Mouse (Mus musculus) CH12.LX (cell line): ENCODE measurements around the gene Cldn10. TPM values are rescaled to one million over a fixed set of nuclear protein-coding genes. Genes with fewer than 3 reads are reported as not detected.
"Not testable (repeated sequence)": the region's sequence is repeated elsewhere in the genome, so short reads cannot be mapped to it uniquely, and the experiment has no call there.

Source experiments
- DNase-seq: peaks from one replicate; pipeline ENCODE4 v3.0.0-alpha.2; 2013; ENCODE audit errors: extremely low read depth
- H3K27ac ChIP-seq: 2 replicates; pipeline ENCODE4 v1.5.1; 2012; ENCODE audit warnings: low read depth, mild to moderate bottlenecking, control low read depth, moderate library complexity; ENCODE audit not compliant: insufficient read depth
- H3K27me3 ChIP-seq: replicated peaks from 2 replicates; pipeline ENCODE3; 2012; ENCODE audit warnings: inconsistent platforms
- H3K36me3 ChIP-seq, 2 experiments: replicated peaks in 1 of 2; 2 replicates each; pipeline versions ENCODE3 to v1.6.1; 2012; ENCODE audit warnings: inconsistent platforms in 1 of 2, low read length in 1 of 2, mild to moderate bottlenecking in 1 of 2, mixed read lengths in 1 of 2, moderate library complexity in 1 of 2; ENCODE audit not compliant: control insufficient read depth in 1 of 2, insufficient read depth in 1 of 2
- H3K4me1 ChIP-seq, 2 experiments: 2 replicates each; pipeline ENCODE4 v1.6.1; 2012; ENCODE audit warnings: inconsistent platforms in 1 of 2, moderate library complexity in 1 of 2; ENCODE audit not compliant: insufficient read depth in 2 of 2, control insufficient read depth in 1 of 2
- H3K4me2 ChIP-seq: 2 replicates; pipeline ENCODE4 v1.6.1; 2012; ENCODE audit warnings: low read depth, mild to moderate bottlenecking, control low read depth; ENCODE audit not compliant: poor library complexity, insufficient read depth, severe bottlenecking
- H3K4me3 ChIP-seq, 3 experiments: fragments of 150-350 bp in 1 of 3; sonication (generic) in 1 of 3; replicated peaks in 1 of 3; 2 replicates each; pipeline versions ENCODE3 to v1.5.1; 2011 to 2012; ENCODE audit warnings: low read depth in 2 of 3, low read length in 2 of 3, mild to moderate bottlenecking in 2 of 3, moderate library complexity in 2 of 3, control low read depth in 1 of 3, improper control_type of control experiment in 1 of 3, inconsistent platforms in 1 of 3, mixed read lengths in 1 of 3; ENCODE audit not compliant: poor library complexity in 1 of 3
- H3K79me2 ChIP-seq: replicated peaks from 2 replicates; pipeline ENCODE4 v1.6.1; 2012; ENCODE audit warnings: mild to moderate bottlenecking, moderate library complexity; ENCODE audit not compliant: control insufficient read depth, poor library complexity, insufficient read depth, severe bottlenecking; ENCODE audit errors: extremely low read depth
- H3K9ac ChIP-seq: 2 replicates; pipeline ENCODE4 v1.6.1; 2012; ENCODE audit warnings: low read depth, mild to moderate bottlenecking, control low read depth, moderate library complexity; ENCODE audit not compliant: insufficient read depth
- H3K9me3 ChIP-seq: replicated peaks from 2 replicates; pipeline ENCODE3; 2012; ENCODE audit warnings: low read length, inconsistent platforms, mixed read lengths
- BHLHE40 ChIP-seq: IDR thresholded peaks from 2 replicates; pipeline ENCODE4 v1.6.1; 2011; ENCODE audit warnings: mild to moderate bottlenecking, low read depth, low read length, improper control_type of control experiment
- CHD2 ChIP-seq: IDR thresholded peaks from 2 replicates; pipeline ENCODE4 v1.6.1; 2011; ENCODE audit warnings: low read length, improper control_type of control experiment
- ELF1 ChIP-seq: IDR thresholded peaks from 2 replicates; pipeline ENCODE4 v1.6.1; 2014; ENCODE audit warnings: low read depth, mild to moderate bottlenecking, inconsistent platforms, low read length, improper control_type of control experiment
- EP300 ChIP-seq: IDR thresholded peaks from 2 replicates; pipeline ENCODE4 v1.6.1; 2011; ENCODE audit warnings: low read length, improper control_type of control experiment
- KAT2A ChIP-seq: IDR thresholded peaks from 2 replicates; pipeline ENCODE4 v1.6.1; 2012; ENCODE audit warnings: low read length, improper control_type of control experiment, inconsistent platforms; ENCODE audit not compliant: insufficient replicate concordance
- MAFK ChIP-seq: IDR thresholded peaks from 2 replicates; pipeline ENCODE4 v1.6.1; 2011; ENCODE audit warnings: low read length, improper control_type of control experiment; ENCODE audit not compliant: insufficient replicate concordance
- MAX ChIP-seq: IDR thresholded peaks from 2 replicates; pipeline ENCODE4 v1.6.1; 2011; ENCODE audit warnings: low read length, improper control_type of control experiment
- MAZ ChIP-seq: IDR thresholded peaks from 2 replicates; pipeline ENCODE4 v1.6.1; 2012; ENCODE audit warnings: low read depth, mild to moderate bottlenecking, inconsistent platforms, low read length, improper control_type of control experiment, moderate library complexity
- MXI1 ChIP-seq: IDR thresholded peaks from 2 replicates; pipeline ENCODE4 v1.6.1; 2011; ENCODE audit warnings: mild to moderate bottlenecking, low read depth, low read length, improper control_type of control experiment
- POLR2AphosphoS2 ChIP-seq: IDR thresholded peaks from 2 replicates; pipeline ENCODE4 v1.6.1; 2011; ENCODE audit warnings: low read depth, low read length, improper control_type of control experiment
- RAD21 ChIP-seq: IDR thresholded peaks from 2 replicates; pipeline ENCODE4 v1.6.1; 2011; ENCODE audit warnings: low read depth, mild to moderate bottlenecking, low read length, improper control_type of control experiment, moderate library complexity
- RCOR1 ChIP-seq: conservative IDR thresholded peaks from 2 replicates; pipeline ENCODE4 v1.6.1; 2012; ENCODE audit warnings: low read depth, mild to moderate bottlenecking, inconsistent platforms, low read length, improper control_type of control experiment
- UBTF ChIP-seq: IDR thresholded peaks from 2 replicates; pipeline ENCODE4 v1.6.1; 2012; ENCODE audit warnings: low read depth, mild to moderate bottlenecking, inconsistent platforms, low read length, improper control_type of control experiment, moderate library complexity
- dilution Hi-C: fragments of 300-500 bp; cut with MboI; formaldehyde crosslinking; loops from 2 replicates; pipeline ENCODE4 v1.14.3; 2020; ENCODE audit warnings: low sequenced_read_pairs; ENCODE audit not compliant: extremely low pct_unique_long_range_greater_than_20kb, extremely low pct_ligation_motif_present
- in situ Hi-C: fragments of 300-500 bp; cut with MboI; formaldehyde crosslinking; loops from 3 replicates; pipeline ENCODE4 v1.14.3; 2019; ENCODE audit warnings: low sequenced_read_pairs, low pct_ligation_motif_present, low pct_unique_long_range_greater_than_20kb, mixed read lengths
- polyA plus RNA-seq: library from polyadenylated mRNA; unstranded; fragments of >175 nt; gene quantifications from 2 replicates; pipeline ENCODE4 v1.2.1, GENCODE M21; 2012; ENCODE audit warnings: low read depth; ENCODE audit not compliant: insufficient read length
- total RNA-seq, 2 experiments: library from RNA; depleted of rRNA; stranded (reverse); fragments of 300-350 nt in 1 of 2; fragments of >200 nt in 1 of 2; gene quantifications; 2 replicates each; pipeline ENCODE4 v1.2.3; 2012 to 2014

Cldn10 gene
- total and polyA plus RNA-seq, 3 experiments: not detected

DNA sequence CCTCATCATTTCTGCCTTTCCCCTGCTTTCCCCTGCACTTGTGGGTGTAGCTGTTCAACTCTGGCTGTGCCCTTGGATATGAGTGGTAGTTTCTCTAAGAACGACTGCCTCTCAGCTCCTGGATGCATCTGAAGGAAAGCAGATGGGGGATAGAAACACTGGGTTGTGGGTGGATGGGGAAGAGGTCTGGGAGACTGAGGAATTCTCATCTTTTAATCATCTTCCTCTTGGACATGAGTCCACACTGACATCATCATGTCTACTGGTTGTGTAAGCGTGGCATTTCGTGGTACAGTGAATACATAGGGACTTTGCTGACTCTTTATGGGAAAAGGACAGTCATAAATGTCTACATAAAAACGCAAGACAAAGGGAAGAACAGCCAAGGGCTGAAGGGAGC lies 31.7 kb upstream of the Cldn10 start:
- H3K4me3 ChIP-seq: no peak overlapping the region
- no peak overlapping the region for H3K4me2 ChIP-seq
- H3K4me1 ChIP-seq: peaks cover 0 to 6% of the 10 kb centered on the region in 2 experiments; a peak in 1 of 4 replicates
- dilution Hi-C loops (no loop called here), in situ Hi-C loops (no loop called here)
- H3K36me3 ChIP-seq: no peaks in the 10 kb centered on the region
- TF ChIP-seq MAFK (no peak), CHD2 (no peak), POLR2AphosphoS2 (no peak), MXI1 (no peak), ELF1 (no peak), RAD21 (no peak), RCOR1 (no peak)
- H3K27ac ChIP-seq: no peak overlapping the region
- no peaks in the 10 kb centered on the region for H3K27me3 ChIP-seq
- no peak overlapping the region for H3K9ac ChIP-seq
- no peaks in the 10 kb centered on the region for H3K9me3 ChIP-seq
- DNase-seq: no peak
- H3K79me2 ChIP-seq: no peaks in the 10 kb centered on the region

DNA sequence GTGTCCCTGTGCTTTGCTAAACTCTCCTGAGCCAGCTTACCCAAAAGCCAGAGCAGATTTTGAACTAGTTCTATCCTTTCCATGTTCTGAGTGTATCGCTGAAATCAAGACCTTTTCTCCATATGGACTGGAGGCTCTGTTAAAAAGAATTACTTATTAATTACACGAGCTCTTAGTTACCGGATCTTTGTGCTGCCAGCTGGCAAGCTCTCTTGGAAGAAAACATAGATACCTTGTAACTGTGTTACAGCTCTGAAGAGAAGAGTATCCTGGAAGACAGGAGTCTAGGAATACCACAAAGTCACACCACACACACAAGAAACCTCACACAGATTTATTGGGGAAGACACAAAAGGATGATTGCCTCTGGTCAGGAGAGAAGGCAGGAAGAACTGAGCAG lies 31.1 kb upstream of the Cldn10 start:
- dilution Hi-C loops: no loop called here
- H3K79me2 ChIP-seq: no peaks in the 10 kb centered on the region
- no peak overlapping the region for H3K9ac ChIP-seq
- in situ Hi-C loops: no loop called here
- no peak overlapping the region for H3K27ac ChIP-seq
- no peaks in the 10 kb centered on the region for H3K9me3 ChIP-seq
- DNase-seq: no peak
- no peaks in the 10 kb centered on the region for H3K36me3 ChIP-seq
- H3K27me3 ChIP-seq: no peaks in the 10 kb centered on the region
- TF ChIP-seq BHLHE40 (no peak), CHD2 (no peak), EP300 (no peak), MAX (no peak), RCOR1 (no peak), UBTF (no peak), MAZ (no peak), KAT2A (no peak)
- H3K4me1 ChIP-seq: peaks cover 0 to 4% of the 10 kb centered on the region in 2 experiments; a peak in 1 of 4 replicates
- no peak overlapping the region for H3K4me3 ChIP-seq
- H3K4me2 ChIP-seq: no peak overlapping the region

DNA sequence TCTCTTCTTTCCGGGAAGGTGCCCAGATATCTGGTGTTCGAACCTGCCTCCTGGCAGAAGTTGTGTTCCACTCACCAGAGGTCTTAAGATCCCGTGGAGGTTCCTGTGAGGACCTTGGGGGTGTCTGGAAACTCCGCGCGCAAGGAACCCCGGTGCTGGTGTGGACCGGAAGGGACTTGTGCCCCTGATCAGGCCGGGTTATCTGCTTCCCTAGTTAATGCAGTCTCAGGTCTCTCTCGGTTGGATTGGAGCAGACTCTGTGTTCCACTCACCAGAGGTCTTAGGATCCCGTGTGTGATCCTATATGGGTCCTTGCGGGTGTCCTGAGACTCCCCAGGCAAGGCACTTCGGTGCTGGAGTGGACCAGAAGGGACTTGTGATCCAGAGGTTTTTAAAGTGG lies 24.3 kb upstream of the Cldn10 start:
- H3K36me3 ChIP-seq, H3K4me2 ChIP-seq, H3K4me3 ChIP-seq, H3K27me3 ChIP-seq, H3K79me2 ChIP-seq, H3K27ac ChIP-seq, H3K4me1 ChIP-seq, H3K9ac ChIP-seq, H3K9me3 ChIP-seq, DNase-seq, dilution Hi-C loops: not testable (repeated sequence)
- in situ Hi-C loops: loop anchor here (10.0 kb wide), 1 partner anchor 59 kb away; the partner anchor contains the start of gene Abcc4
